Mouse (Mus musculus): ENCODE data around the gene Gpx4. TPM values are rescaled to one million over a fixed set of nuclear protein-coding genes. Genes with fewer than 3 reads are reported as not detected.
"Not testable (repeated sequence)": the region's sequence is repeated elsewhere in the genome, so short reads cannot be mapped to it uniquely, and the experiment has no call there.

The Gpx4 gene
- polyA plus RNA-seq, 1 experiment from 2014 or later: 508 TPM

DNA sequence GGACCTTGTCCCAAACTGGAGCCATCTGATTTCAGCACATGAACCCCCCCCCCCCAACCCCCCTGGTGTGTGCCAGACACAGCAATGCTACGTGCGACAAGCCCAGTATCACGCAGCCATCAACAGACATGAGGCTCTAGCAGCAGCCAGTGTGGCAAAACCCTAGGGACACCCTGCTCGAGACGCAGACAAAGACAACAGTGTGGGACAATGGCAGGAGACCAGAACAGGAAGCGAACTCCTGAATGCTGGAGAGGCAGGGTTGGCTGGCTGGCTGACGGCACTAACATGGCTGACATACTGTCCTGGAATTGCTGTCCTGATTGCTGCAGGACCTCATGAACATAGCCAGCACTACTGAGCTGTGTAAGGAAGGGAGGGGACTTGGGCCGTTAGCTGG, 11.8 kb upstream of the Gpx4 start:
- peaks cover 44% of the 10 kb centered on the region for H3K36me3 ChIP-seq (ENCODE audit: control insufficient read depth, insufficient read depth, low read length)
- H3K9me3 ChIP-seq (ENCODE audit: control insufficient read depth, low read length): no peaks in the 10 kb centered on the region
- H3K27ac ChIP-seq (replicated peaks; ENCODE audit: low read depth, low read length): no peak overlapping the region
- no peak overlapping the region for H3K4me2 ChIP-seq (ENCODE audit: low read length)
- H3K4me3 ChIP-seq (replicated peaks; ENCODE audit: low read depth, low read length): no peak overlapping the region
- no peak for DNase-seq
- ATAC-seq (ENCODE audit: low FRiP score, low TSS enrichment): no peak
- peaks cover 10% of the 10 kb centered on the region for H3K4me1 ChIP-seq (ENCODE audit: control insufficient read depth, insufficient read depth, low read length)
- H3K27me3 ChIP-seq (ENCODE audit: control insufficient read depth, insufficient read depth, low read length): no peaks in the 10 kb centered on the region
- H3K9ac ChIP-seq (replicated peaks; ENCODE audit: low read length): 0 out of 2 replicates have a peak overlapping the region, but pooled peaks have one; percentile 23
- WGBS: 79% methylated on average over 8 of the region's 8 CpGs

DNA sequence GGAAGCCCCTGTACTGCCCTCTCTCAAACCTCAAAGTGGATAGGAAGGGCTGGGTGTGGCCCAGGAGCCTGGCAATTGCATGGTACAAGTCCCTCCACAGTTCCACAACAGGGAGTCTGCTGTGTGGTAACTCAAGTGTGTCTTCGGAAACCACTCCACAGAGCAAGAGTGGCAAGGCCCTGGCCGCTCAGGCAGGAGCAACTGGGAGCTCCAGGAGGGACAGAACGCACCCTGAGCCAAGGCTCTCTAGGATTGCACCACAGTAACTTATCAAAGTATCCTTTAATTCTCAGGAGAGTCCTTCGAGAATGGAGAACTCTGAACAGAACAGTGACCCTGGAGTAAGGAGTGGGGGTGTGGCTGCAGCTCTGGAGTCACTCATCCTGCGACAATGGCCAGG, 11.3 kb upstream of the Gpx4 start:
- no peak for DNase-seq
- H3K4me1 ChIP-seq (ENCODE audit: control insufficient read depth, insufficient read depth, low read length): peaks cover 10% of the 10 kb centered on the region
- H3K9me3 ChIP-seq (ENCODE audit: control insufficient read depth, low read length): no peaks in the 10 kb centered on the region
- no peak overlapping the region for H3K4me3 ChIP-seq (replicated peaks; ENCODE audit: low read depth, low read length)
- ATAC-seq (ENCODE audit: low FRiP score, low TSS enrichment): no peak
- H3K27me3 ChIP-seq (ENCODE audit: control insufficient read depth, insufficient read depth, low read length): no peaks in the 10 kb centered on the region
- H3K27ac ChIP-seq (replicated peaks; ENCODE audit: low read depth, low read length): no peak overlapping the region
- no peak overlapping the region for H3K4me2 ChIP-seq (ENCODE audit: low read length)
- peaks cover 44% of the 10 kb centered on the region for H3K36me3 ChIP-seq (ENCODE audit: control insufficient read depth, insufficient read depth, low read length)
- WGBS: 92% methylated on average over 5 of the region's 5 CpGs
- H3K9ac ChIP-seq (replicated peaks; ENCODE audit: low read length): no peak overlapping the region

DNA sequence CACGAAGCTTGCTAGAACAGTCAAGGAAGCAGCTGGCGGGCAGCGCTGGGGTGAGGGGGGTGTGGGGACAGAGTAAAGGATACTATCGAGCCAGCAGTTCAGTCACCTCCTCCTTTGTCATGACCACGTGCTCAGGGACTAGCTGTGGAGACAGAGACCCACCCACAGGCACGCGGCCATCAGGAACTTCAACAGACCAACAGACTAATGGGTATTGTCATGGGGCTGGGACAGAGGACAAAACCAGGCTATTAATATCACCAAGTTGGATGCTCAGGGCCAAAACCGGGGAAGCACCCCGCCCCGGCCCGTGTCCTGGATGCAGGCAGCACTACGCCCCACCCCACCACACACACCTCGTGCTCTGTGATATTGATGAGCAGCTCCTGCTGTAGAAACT, 10.1 kb upstream of the Gpx4 start:
- no peak for ATAC-seq (ENCODE audit: low FRiP score, low TSS enrichment)
- peaks cover 44% of the 10 kb centered on the region for H3K36me3 ChIP-seq (ENCODE audit: control insufficient read depth, insufficient read depth, low read length)
- H3K27ac ChIP-seq (replicated peaks; ENCODE audit: low read depth, low read length): no peak overlapping the region
- no peak for DNase-seq
- peaks cover 10% of the 10 kb centered on the region for H3K4me1 ChIP-seq (ENCODE audit: control insufficient read depth, insufficient read depth, low read length)
- no peak overlapping the region for H3K4me3 ChIP-seq (replicated peaks; ENCODE audit: low read depth, low read length)
- no peak overlapping the region for H3K4me2 ChIP-seq (ENCODE audit: low read length)
- H3K9me3 ChIP-seq (ENCODE audit: control insufficient read depth, low read length): no peaks in the 10 kb centered on the region
- no peak overlapping the region for H3K9ac ChIP-seq (replicated peaks; ENCODE audit: low read length)
- WGBS: 91% methylated on average over 13 of the region's 13 CpGs
- H3K27me3 ChIP-seq (ENCODE audit: control insufficient read depth, insufficient read depth, low read length): no peaks in the 10 kb centered on the region

DNA sequence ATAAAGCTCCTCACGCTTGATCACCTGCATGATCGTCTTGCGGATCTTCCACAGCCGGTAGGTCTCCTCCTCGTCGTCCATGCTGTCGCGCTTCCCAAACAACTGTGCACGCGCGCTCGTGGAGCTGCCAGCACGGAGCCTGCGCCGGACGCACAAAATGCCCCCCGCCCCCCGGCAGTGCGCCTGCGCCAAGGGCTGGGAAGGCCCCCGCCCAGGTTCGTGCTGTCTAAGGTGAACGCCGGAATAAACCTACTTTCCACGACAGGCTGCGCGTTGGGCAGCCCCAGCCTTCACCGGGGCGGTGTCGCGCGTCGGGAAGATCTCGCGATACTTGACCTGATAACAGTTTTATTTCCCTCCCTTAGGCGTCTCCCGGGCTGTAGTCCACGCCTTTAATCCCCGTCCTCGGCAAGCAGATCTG, 7.4 kb upstream of the Gpx4 start, which contains the start of gene Polr2e:
Polr2e (minus strand) TSS at position 237 of the 421 bp plus-strand sequence.
- Histone ChIP-seq H3K9ac (replicated peaks; ENCODE audit: low read length) (peak within 1 kb of the TSS; percentile 74), H3K36me3 (ENCODE audit: control insufficient read depth, insufficient read depth, low read length) (peaks cover 39% of the 10 kb centered on the region), H3K27ac (replicated peaks; ENCODE audit: low read depth, low read length) (peak within 1 kb of the TSS; percentile 70), H3K9me3 (ENCODE audit: control insufficient read depth, low read length) (no peaks in the 10 kb centered on the region), H3K4me3 (replicated peaks; ENCODE audit: low read depth, low read length) (peak within 1 kb of the TSS; percentile 85), H3K27me3 (ENCODE audit: control insufficient read depth, insufficient read depth, low read length) (no peaks in the 10 kb centered on the region), H3K4me1 (ENCODE audit: control insufficient read depth, insufficient read depth, low read length) (peaks cover 10% of the 10 kb centered on the region), H3K4me2 (ENCODE audit: low read length) (peak within 1 kb of the TSS; percentile 88)
- peak; percentile 97 for ATAC-seq (ENCODE audit: low FRiP score, low TSS enrichment)
- peak; percentile 99 for DNase-seq
- under 1% methylated on average over 40 of the region's 40 CpGs for WGBS

DNA sequence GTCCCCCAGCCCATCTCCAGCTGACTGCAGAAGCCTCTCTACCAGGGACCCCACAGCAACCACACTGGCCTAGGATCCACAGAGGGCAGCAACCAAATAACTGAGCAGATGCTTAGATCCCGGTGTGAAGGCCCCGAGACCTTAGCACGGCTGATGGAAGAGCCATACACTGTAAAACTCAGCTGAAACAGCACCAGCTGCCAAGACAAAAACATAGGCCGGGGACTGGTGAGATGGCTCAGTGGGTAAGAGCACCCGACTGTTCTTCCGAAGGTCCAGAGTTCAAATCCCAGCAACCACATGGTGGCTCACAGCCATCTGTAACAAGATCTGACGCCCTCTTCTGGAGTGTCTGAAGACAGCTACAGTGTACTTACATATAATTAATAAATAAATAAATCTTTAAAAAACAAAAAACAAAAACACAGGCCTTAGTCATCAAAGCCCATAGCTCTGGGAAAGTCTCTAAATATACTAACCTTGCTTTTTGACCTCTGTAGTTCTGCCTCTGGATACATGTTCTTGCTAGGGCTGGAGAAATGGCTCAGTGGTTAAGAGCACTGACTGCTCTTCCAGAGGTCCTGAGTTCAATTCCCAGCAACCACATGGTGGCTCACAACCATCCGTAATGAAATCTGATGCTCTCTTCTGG, 5.4 kb upstream of the Gpx4 start:
- not testable (repeated sequence) for H3K27ac ChIP-seq (replicated peaks; ENCODE audit: low read depth, low read length); ATAC-seq (ENCODE audit: low FRiP score, low TSS enrichment); H3K27me3 ChIP-seq (ENCODE audit: control insufficient read depth, insufficient read depth, low read length); H3K4me3 ChIP-seq (replicated peaks; ENCODE audit: low read depth, low read length); H3K9ac ChIP-seq (replicated peaks; ENCODE audit: low read length); H3K4me1 ChIP-seq (ENCODE audit: control insufficient read depth, insufficient read depth, low read length); H3K9me3 ChIP-seq (ENCODE audit: control insufficient read depth, low read length); DNase-seq; H3K4me2 ChIP-seq (ENCODE audit: low read length)
- WGBS: 93% methylated on average over 7 of the region's 8 CpGs
- peaks cover 19% of the 10 kb centered on the region for H3K36me3 ChIP-seq (ENCODE audit: control insufficient read depth, insufficient read depth, low read length)

DNA sequence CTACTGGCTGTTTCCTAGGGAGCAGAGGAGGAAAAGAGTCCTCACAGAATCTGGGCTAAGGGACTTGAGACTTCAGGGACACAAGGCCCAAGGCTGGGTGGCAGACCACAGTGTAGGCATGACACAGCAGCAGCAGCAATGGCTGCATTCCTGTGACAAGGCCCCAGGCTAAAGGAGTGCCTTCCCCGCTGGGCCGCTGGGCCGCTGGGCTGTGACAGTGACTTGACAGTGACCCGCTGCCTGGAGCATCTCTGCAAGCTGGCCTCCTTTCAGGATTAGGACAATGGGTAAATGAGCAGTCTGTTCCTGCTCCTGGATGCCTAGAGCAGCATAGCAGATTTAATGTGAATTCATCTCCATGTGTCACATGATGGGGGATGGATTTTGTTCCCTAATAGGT, 2.9 kb upstream of the Gpx4 start:
- H3K4me2 ChIP-seq (ENCODE audit: low read length): no peak overlapping the region
- DNase-seq: peak; percentile 32
- no peaks in the 10 kb centered on the region for H3K36me3 ChIP-seq (ENCODE audit: control insufficient read depth, insufficient read depth, low read length)
- H3K9me3 ChIP-seq (ENCODE audit: control insufficient read depth, low read length): no peaks in the 10 kb centered on the region
- ATAC-seq (ENCODE audit: low FRiP score, low TSS enrichment): no peak
- peak overlapping the region; percentile 74 for H3K27ac ChIP-seq (replicated peaks; ENCODE audit: low read depth, low read length)
- no peaks in the 10 kb centered on the region for H3K27me3 ChIP-seq (ENCODE audit: control insufficient read depth, insufficient read depth, low read length)
- no peak overlapping the region for H3K4me3 ChIP-seq (replicated peaks; ENCODE audit: low read depth, low read length)
- no peaks in the 10 kb centered on the region for H3K4me1 ChIP-seq (ENCODE audit: control insufficient read depth, insufficient read depth, low read length)
- WGBS: 11% methylated on average over 4 of the region's 4 CpGs
- H3K9ac ChIP-seq (replicated peaks; ENCODE audit: low read length): no peak overlapping the region

DNA sequence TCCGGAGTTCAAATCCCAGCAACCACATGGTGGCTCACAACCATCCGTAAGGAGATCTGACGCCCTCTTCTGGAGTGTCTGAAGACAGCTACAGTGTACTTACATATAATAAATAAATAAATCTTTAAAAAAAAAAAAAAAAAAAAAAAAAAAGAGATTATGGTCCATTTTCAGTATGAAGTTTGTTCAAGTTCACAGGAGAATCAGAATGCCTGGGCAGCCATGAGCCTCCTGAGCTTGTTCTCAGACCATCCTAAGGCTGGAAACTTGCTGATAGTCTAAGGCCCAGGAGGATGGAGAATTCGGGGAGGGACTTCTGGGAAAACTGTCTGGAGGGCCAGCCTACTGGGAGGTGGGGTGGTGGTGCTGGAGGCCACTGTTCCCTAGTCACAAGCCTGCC, 1.6 kb upstream of the Gpx4 start:
- not testable (repeated sequence) for H3K27me3 ChIP-seq (ENCODE audit: control insufficient read depth, insufficient read depth, low read length); H3K9ac ChIP-seq (replicated peaks; ENCODE audit: low read length); H3K36me3 ChIP-seq (ENCODE audit: control insufficient read depth, insufficient read depth, low read length); DNase-seq; H3K4me2 ChIP-seq (ENCODE audit: low read length); H3K9me3 ChIP-seq (ENCODE audit: control insufficient read depth, low read length); H3K4me3 ChIP-seq (replicated peaks; ENCODE audit: low read depth, low read length); ATAC-seq (ENCODE audit: low FRiP score, low TSS enrichment); H3K27ac ChIP-seq (replicated peaks; ENCODE audit: low read depth, low read length); H3K4me1 ChIP-seq (ENCODE audit: control insufficient read depth, insufficient read depth, low read length)
- WGBS: 74% methylated on average over 2 of the region's 4 CpGs

DNA sequence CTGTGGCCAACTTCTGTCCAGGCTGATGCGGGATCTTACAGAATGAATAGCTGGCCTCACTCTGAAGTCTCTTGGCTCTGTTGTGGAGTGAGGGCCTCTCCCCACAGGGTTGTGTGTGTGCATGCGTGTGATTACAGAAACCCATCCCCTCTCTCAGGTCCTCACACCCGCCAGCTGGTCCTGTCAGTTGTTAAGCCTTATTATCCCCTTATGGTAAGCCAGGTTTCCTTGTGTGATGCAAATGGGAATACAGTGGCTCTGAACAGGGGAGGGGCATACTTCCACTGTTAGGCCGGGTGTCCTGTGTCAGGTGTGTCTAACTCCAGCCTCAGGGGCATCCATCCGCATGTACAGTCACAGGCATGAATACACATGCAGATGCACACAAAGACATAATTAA, 1.2 kb upstream of the Gpx4 start:
- Histone ChIP-seq H3K4me1 (ENCODE audit: control insufficient read depth, insufficient read depth, low read length) (no peaks in the 10 kb centered on the region), H3K4me3 (replicated peaks; ENCODE audit: low read depth, low read length) (no peak overlapping the region), H3K4me2 (ENCODE audit: low read length) (no peak overlapping the region), H3K9ac (replicated peaks; ENCODE audit: low read length) (no peak overlapping the region), H3K27ac (replicated peaks; ENCODE audit: low read depth, low read length) (no peak overlapping the region), H3K36me3 (ENCODE audit: control insufficient read depth, insufficient read depth, low read length) (no peaks in the 10 kb centered on the region), H3K9me3 (ENCODE audit: control insufficient read depth, low read length) (no peaks in the 10 kb centered on the region), H3K27me3 (ENCODE audit: control insufficient read depth, insufficient read depth, low read length) (no peaks in the 10 kb centered on the region)
- DNase-seq (no peak), ATAC-seq (ENCODE audit: low FRiP score, low TSS enrichment) (no peak)
- 59% methylated on average over 5 of the region's 5 CpGs for WGBS

DNA sequence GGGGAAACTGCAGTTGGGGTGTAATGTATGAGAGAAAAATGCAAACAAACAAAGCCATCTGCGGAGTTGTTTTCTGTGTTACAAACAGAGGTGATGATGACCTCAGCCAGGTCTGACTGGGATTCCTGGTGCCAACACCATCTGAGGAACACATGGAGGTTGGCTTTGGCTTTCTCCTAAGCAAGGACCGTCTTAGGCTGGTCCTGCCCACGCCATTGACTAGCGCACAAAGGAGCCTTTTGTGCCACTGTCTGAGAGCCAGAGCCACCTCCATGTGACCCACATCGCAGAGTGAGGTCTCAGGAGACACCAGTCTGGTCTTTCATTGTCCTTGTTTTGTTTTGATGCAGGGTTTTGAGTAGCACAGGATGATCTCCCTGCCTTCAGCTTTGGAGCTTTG, 1.4 kb downstream of the Gpx4 start:
- no peak overlapping the region for H3K27ac ChIP-seq (replicated peaks; ENCODE audit: low read depth, low read length)
- no peaks in the 10 kb centered on the region for H3K9me3 ChIP-seq (ENCODE audit: control insufficient read depth, low read length)
- ATAC-seq (ENCODE audit: low FRiP score, low TSS enrichment) (no peak), DNase-seq (peak; percentile 33)
- H3K27me3 ChIP-seq (ENCODE audit: control insufficient read depth, insufficient read depth, low read length): no peaks in the 10 kb centered on the region
- H3K4me2 ChIP-seq (ENCODE audit: low read length): no peak overlapping the region
- 0 out of 2 replicates have a peak, but pooled peaks cover 3% of the 10 kb centered on the region for H3K4me1 ChIP-seq (ENCODE audit: control insufficient read depth, insufficient read depth, low read length)
- 11% methylated on average over 5 of the region's 5 CpGs for WGBS
- no peak overlapping the region for H3K9ac ChIP-seq (replicated peaks; ENCODE audit: low read length)
- no peaks in the 10 kb centered on the region for H3K36me3 ChIP-seq (ENCODE audit: control insufficient read depth, insufficient read depth, low read length)
- no peak overlapping the region for H3K4me3 ChIP-seq (replicated peaks; ENCODE audit: low read depth, low read length)

Data from midbrain, embryonic 14.5 days (tissue).